Mouse (Mus musculus) heart, postnatal 0 days (tissue): ENCODE measurements around the gene Pcif1. TPM values are rescaled to one million over a fixed set of nuclear protein-coding genes. Genes with fewer than 3 reads are reported as not detected.

ENCODE experiments used
- ATAC-seq: fragments of 200-750 bp; cut with Nextera tagmentation; 2 replicates; pipeline ENCODE4 v1.8.0; 2017; ENCODE audit warnings: low read depth, moderate number of reproducible peaks, moderate library complexity; ENCODE audit not compliant: insufficient read depth
- DNase-seq: peaks from one replicate; pipeline ENCODE4 v3.0.0-alpha.2; 2016; ENCODE audit warnings: low spot score
- H3K27ac ChIP-seq: fragments of 300-500 bp; sonication (generic); 2 replicates; pipeline ENCODE4 v1.5.1; 2014; ENCODE audit warnings: low read depth, mild to moderate bottlenecking
- H3K27me3 ChIP-seq: fragments of 300-500 bp; sonication (generic); 2 replicates; pipeline ENCODE4 v1.6.1; 2014; ENCODE audit warnings: low read length, mixed read lengths; ENCODE audit not compliant: control insufficient read depth, insufficient read depth
- H3K36me3 ChIP-seq: fragments of 300-500 bp; sonication (generic); replicated peaks from 2 replicates; pipeline ENCODE4 v1.6.1; 2014; ENCODE audit warnings: low read length, mixed read lengths; ENCODE audit not compliant: control insufficient read depth, insufficient read depth
- H3K4me1 ChIP-seq: fragments of 300-500 bp; sonication (generic); 2 replicates; pipeline ENCODE4 v1.6.1; 2014; ENCODE audit warnings: antibody characterized with exemption; ENCODE audit not compliant: control insufficient read depth, insufficient read depth
- H3K4me2 ChIP-seq: fragments of 300-500 bp; sonication (generic); 2 replicates; pipeline ENCODE4 v1.6.1; 2014; ENCODE audit warnings: low read depth, mild to moderate bottlenecking, low read length, moderate library complexity
- H3K4me3 ChIP-seq: fragments of 300-500 bp; sonication (generic); 2 replicates; pipeline ENCODE4 v1.5.1; 2014; ENCODE audit warnings: low read depth, low read length
- H3K9ac ChIP-seq: fragments of 300-500 bp; sonication (generic); replicated peaks from 2 replicates; pipeline ENCODE4 v1.6.1; 2014; ENCODE audit warnings: low read depth, low read length, mixed read lengths
- H3K9me3 ChIP-seq: fragments of 300-500 bp; sonication (generic); replicated peaks from 2 replicates; pipeline ENCODE4 v1.6.1; 2016; ENCODE audit warnings: low read length; ENCODE audit not compliant: control insufficient read depth
- CTCF ChIP-seq: IDR thresholded peaks from 2 replicates; pipeline ENCODE4 v1.5.1; 2016; ENCODE audit warnings: antibody characterized with exemption, control low read depth, low read depth
- EP300 ChIP-seq: IDR thresholded peaks from 2 replicates; pipeline ENCODE4 v1.6.1; 2016; ENCODE audit warnings: antibody characterized with exemption, low read depth
- WGBS: fragments of 180-500 bp; shearing (Covaris S2); extraction: QIAGEN DNeasy Blood & Tissue Kit; methylation state at CpG from one replicate; pipeline ENCODE4 v1.1.7; 2014; 5-methylcytosine and 5-hydroxymethylcytosine counted together
- polyA plus RNA-seq: library from polyadenylated mRNA; unstranded; fragments of >200 nt; fragmentation: Nextera tagmentation; extraction: Ambion mirVana; gene quantifications from 2 replicates; pipeline ENCODE4 v1.2.1, GENCODE M21; 2015
- total RNA-seq: library from RNA; depleted of rRNA; stranded (reverse); fragments of >200 nt; gene quantifications from 2 replicates; pipeline ENCODE4 v1.2.3, GENCODE M21; 2014; ENCODE audit warnings: low replicate concordance

Gene Pcif1
- total and polyA plus RNA-seq, 2 experiments from 2014 or later, result 51.8 to 54.2 TPM

DNA sequence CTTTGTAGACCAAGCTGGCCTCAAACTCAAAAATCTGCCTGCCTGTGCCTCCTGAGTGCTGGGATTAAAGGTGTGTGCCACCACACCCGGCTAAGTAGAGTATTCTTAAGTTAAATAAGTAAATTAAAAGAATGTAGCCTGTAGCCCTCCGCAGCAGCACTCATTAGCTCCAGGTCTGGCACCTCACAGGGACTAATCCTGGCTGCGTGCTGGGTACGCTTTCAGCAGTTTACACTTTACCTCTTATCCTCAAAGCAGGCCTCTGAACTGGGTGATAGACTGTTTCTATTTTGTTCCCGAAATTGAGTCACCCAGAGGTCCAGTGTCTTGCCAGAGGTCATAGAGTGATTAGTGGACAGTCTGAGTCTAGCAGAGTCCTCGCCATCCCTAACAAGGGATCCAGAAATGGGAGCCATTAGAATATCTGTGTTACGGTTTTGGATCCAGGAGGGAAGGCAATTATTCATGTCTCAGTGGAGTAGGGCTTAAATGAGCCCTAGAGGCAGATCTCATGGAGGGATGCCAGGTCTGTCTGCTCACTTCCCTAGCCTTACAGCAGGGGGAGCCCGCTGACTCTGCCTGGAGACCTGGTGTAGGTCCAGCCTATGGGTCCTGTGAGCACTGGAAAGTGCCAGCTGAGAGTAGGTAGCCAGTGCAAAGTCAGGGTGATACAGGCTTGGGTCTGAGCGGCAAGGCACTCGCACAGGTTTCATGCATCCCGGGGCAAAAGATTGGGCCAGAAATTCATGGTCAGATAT is 45.2 kb downstream of the Pcif1 start:
- H3K9ac ChIP-seq, result no peak overlapping the region
- H3K4me1 ChIP-seq, result no peaks in the 10 kb centered on the region
- peak; percentile 80 for ATAC-seq
- H3K4me3 ChIP-seq, result no peak overlapping the region
- no peaks in the 10 kb centered on the region for H3K9me3 ChIP-seq
- WGBS, result 27% methylated on average over 11 of the region's 11 CpGs
- H3K27ac ChIP-seq, result no peak overlapping the region
- H3K36me3 ChIP-seq, result peaks cover 13% of the 10 kb centered on the region; the same call in 1 of the 2 replicates
- DNase-seq, result peak; percentile 80
- H3K27me3 ChIP-seq, result 0 out of 2 replicates have a peak, but pooled peaks cover 3% of the 10 kb centered on the region
- H3K4me2 ChIP-seq, result no peak overlapping the region
- TF ChIP-seq EP300, result no peak
- TF ChIP-seq CTCF, result peak; percentile 85

DNA sequence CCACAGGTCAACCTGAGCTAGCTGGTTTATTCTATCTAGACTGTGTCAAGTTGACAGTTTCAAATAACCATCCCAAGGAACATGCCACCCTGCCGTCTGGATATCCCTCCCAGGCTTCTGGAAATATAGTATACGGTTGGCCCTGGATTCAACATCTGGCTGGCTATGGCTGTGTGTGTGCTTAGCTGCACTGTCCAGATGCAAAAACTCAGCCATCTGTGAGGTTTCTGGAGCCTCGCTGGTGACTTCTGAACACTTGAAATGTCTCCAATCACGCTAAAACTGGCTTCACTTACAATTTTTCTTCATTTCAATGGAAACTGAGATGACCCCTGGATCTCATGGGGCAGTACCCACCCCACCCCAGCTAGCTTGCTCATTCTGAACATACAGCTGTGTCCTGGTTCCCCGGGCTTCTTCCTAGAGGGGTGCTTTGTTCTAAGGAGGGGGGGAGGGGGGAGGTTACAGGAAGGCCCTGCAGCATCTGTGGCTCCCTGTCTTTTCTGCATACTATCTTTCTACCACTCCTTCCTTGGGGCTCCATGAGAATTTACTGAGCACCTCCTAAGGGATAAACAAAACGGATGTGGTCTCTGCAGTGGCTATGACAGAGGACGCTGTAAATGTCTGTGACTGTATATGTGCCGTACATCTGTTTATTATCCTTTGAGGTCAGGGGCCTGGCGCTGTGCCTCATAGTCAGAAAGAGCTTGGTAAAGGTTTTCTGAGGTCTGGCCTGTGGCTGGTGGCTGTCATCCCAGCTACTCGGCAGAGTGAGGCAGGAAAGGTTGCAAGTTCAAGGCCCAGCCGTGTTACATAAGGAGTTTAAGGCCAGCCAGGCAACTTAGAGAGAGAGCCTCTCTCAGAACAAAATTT is 51.8 kb downstream of the Pcif1 start:
- Histone ChIP-seq H3K4me2 (no peak overlapping the region), H3K9ac (no peak overlapping the region), H3K4me1 (no peaks in the 10 kb centered on the region), H3K27ac (no peak overlapping the region), H3K9me3 (no peaks in the 10 kb centered on the region), H3K27me3 (peaks cover 27% of the 10 kb centered on the region; the same call in 1 of the 2 replicates), H3K4me3 (no peak overlapping the region), H3K36me3 (no peaks in the 10 kb centered on the region)
- no peak for DNase-seq
- no peak for TF ChIP-seq CTCF
- no peak for TF ChIP-seq EP300
- WGBS, result 55% methylated on average over 11 of the region's 11 CpGs
- ATAC-seq, result no peak

DNA sequence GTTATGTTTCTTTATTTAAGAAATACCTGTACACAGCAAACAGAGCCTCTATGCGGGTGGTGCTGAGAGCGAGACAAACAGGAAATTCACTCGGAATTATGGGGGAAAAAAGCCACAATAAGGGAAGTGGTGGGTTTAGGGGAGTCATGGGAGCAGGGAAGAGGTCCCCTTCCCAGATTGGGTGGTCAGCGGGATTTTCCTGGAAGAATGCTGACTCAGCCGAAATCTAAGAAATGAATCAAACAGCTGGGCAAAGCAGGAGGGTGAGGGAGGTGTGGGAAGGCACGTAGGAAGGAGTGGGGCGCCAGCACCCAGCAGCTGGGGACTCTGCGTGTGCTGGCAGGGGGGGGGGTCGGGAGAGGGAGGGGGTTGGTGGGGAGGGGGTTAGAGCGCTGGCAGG is 54.4 kb downstream of the Pcif1 start:
- ATAC-seq (no peak), DNase-seq (no peak)
- Histone ChIP-seq H3K9me3 (no peaks in the 10 kb centered on the region), H3K27me3 (peaks cover 39% of the 10 kb centered on the region), H3K27ac (no peak overlapping the region), H3K36me3 (no peaks in the 10 kb centered on the region), H3K9ac (no peak overlapping the region), H3K4me3 (no peak overlapping the region), H3K4me2 (no peak overlapping the region), H3K4me1 (no peaks in the 10 kb centered on the region)
- no peak for TF ChIP-seq EP300
- 32% methylated on average over 9 of the region's 10 CpGs for WGBS

DNA sequence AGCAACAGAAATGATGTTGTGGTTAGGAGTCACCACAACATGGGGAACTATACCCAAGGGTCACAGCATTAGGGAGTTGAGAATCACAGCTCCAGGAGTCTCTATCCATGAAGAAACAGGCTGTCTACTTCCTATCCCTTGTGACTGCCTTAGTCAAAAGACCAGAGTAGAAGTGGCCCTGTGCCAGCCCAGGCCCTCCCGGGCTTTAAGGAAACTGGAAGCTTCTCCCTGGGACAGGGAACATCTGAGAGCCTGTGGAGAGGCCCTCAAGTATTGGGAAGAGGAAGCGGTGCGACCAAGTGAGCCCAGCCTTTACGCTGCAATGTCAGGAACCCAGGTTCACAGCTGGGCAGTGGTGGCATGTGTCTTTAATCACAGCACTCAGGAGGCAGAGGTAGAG is 56.9 kb downstream of the Pcif1 start:
- Histone ChIP-seq H3K36me3 (no peaks in the 10 kb centered on the region), H3K27me3 (peaks cover 59% of the 10 kb centered on the region), H3K4me1 (no peaks in the 10 kb centered on the region; the same call in 1 of the 2 replicates), H3K4me3 (no peak overlapping the region), H3K4me2 (no peak overlapping the region), H3K27ac (no peak overlapping the region), H3K9me3 (no peaks in the 10 kb centered on the region), H3K9ac (no peak overlapping the region)
- DNase-seq (no peak), ATAC-seq (no peak)
- WGBS, result 67% methylated on average over 4 of the region's 4 CpGs
- TF ChIP-seq EP300, result no peak
- TF ChIP-seq CTCF, result no peak

DNA sequence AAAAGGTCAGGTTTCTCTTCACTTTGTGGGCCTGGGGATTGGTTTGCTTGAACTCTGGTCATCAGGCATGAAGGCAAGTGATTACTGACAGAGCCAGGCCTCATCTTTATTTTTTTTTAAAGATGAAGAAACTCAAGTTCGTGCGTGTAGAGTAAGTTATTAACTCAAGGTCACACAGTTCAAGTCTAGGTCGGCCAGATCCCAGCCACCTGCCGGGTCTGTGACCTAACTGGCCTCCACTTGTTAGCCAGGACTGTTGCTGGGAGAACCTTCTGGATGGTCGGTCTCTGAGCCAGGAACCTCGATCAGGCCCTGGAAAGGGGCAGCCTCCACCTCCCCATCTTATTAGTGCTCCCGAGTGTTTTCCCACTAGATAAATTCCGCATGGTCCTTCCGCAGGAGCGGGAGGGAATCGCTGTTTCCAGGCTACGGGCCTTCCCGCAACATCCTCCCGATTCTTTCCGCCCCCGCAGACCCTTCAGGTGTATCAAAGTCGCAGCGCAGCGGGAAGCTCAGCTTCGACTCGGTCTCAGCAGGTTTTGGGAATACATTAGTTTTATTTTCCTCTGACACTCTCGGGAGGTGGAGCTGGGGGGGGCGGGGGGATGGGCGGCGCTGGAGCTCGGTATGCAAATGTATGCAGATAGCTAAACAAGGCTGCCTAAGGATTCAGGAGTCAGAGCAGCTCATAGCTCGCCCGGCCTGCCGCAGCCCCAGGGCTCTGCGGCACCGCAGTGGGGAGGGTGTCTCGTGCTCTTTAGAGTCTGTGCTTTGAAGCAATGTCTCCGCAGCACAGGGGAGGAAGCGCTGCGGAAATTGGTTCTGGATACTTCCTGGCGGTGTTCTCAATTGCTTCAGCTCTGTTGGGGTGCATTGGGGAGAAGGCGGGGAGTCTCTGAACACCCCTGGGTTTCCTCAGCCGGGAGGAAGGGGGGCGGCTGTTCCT is 59.3 kb downstream of the Pcif1 start:
- Histone ChIP-seq H3K4me1 (no peaks in the 10 kb centered on the region; the same call in 1 of the 2 replicates), H3K4me2 (peak overlapping the region; percentile 59), H3K36me3 (no peaks in the 10 kb centered on the region), H3K9ac (no peak overlapping the region), H3K4me3 (peak overlapping the region; percentile 28), H3K27ac (no peak overlapping the region), H3K27me3 (peaks cover 54% of the 10 kb centered on the region), H3K9me3 (no peaks in the 10 kb centered on the region)
- TF ChIP-seq EP300 (no peak), CTCF (no peak)
- ATAC-seq (peak; percentile 25; the same call in 1 of the 2 replicates), DNase-seq (peak; percentile 20)
- WGBS, result 7% methylated on average over 39 of the region's 39 CpGs
